Mouse (Mus musculus) neural tube, embryonic 15.5 days (tissue): ENCODE results near the gene Gcnt1. TPM values are rescaled to one million over a fixed set of nuclear protein-coding genes. Genes with fewer than 3 reads are reported as not detected.
A peak's percentile ranks its signal among the peaks of the same experiment; 100 is the strongest.

Experiments
- ATAC-seq: fragments of 200-750 bp; cut with Nextera tagmentation; 2 replicates; pipeline ENCODE4 v1.8.0; 2017; ENCODE audit warnings: mild to moderate bottlenecking, moderate TSS enrichment, moderate library complexity; ENCODE audit not compliant: low FRiP score
- H3K27ac ChIP-seq: fragments of 300-500 bp; sonication (generic); replicated peaks from 2 replicates; pipeline ENCODE4 v1.5.1; 2015; ENCODE audit warnings: mild to moderate bottlenecking, inconsistent platforms
- H3K27me3 ChIP-seq: fragments of 300-500 bp; sonication (generic); replicated peaks from 2 replicates; pipeline ENCODE4 v1.6.1; 2015; ENCODE audit warnings: inconsistent platforms
- H3K36me3 ChIP-seq: fragments of 300-500 bp; sonication (generic); 2 replicates; pipeline ENCODE4 v1.6.1; 2015; ENCODE audit warnings: inconsistent platforms
- H3K4me1 ChIP-seq: fragments of 300-500 bp; sonication (generic); 2 replicates; pipeline ENCODE4 v1.6.1; 2015; ENCODE audit warnings: inconsistent platforms
- H3K4me2 ChIP-seq: fragments of 300-500 bp; sonication (generic); 2 replicates; pipeline ENCODE4 v1.6.1; 2015; ENCODE audit warnings: inconsistent platforms, mild to moderate bottlenecking, moderate library complexity
- H3K4me3 ChIP-seq: fragments of 300-500 bp; sonication (generic); replicated peaks from 2 replicates; pipeline ENCODE4 v1.5.1; 2015; ENCODE audit warnings: mild to moderate bottlenecking, inconsistent platforms
- H3K9ac ChIP-seq: fragments of 300-500 bp; sonication (generic); replicated peaks from 2 replicates; pipeline ENCODE4 v1.6.1; 2015; ENCODE audit warnings: mild to moderate bottlenecking, inconsistent platforms
- H3K9me3 ChIP-seq: fragments of 300-500 bp; sonication (generic); replicated peaks from 2 replicates; pipeline ENCODE4 v1.6.1; 2016; ENCODE audit warnings: inconsistent platforms
- WGBS: fragments of 180-500 bp; shearing (Covaris S2); methylation state at CpG from one replicate; pipeline ENCODE4 v1.1.7; 2015; ENCODE audit warnings: mixed read lengths; 5-methylcytosine and 5-hydroxymethylcytosine counted together
- polyA plus RNA-seq: library from polyadenylated mRNA; unstranded; fragments of >200 nt; fragmentation: Nextera tagmentation; extraction: Ambion mirVana; gene quantifications from 2 replicates; pipeline ENCODE4 v1.2.1, GENCODE M21; 2015

The Gcnt1 gene
- polyA plus RNA-seq, 1 experiment from 2014 or later: 0.74 TPM

DNA sequence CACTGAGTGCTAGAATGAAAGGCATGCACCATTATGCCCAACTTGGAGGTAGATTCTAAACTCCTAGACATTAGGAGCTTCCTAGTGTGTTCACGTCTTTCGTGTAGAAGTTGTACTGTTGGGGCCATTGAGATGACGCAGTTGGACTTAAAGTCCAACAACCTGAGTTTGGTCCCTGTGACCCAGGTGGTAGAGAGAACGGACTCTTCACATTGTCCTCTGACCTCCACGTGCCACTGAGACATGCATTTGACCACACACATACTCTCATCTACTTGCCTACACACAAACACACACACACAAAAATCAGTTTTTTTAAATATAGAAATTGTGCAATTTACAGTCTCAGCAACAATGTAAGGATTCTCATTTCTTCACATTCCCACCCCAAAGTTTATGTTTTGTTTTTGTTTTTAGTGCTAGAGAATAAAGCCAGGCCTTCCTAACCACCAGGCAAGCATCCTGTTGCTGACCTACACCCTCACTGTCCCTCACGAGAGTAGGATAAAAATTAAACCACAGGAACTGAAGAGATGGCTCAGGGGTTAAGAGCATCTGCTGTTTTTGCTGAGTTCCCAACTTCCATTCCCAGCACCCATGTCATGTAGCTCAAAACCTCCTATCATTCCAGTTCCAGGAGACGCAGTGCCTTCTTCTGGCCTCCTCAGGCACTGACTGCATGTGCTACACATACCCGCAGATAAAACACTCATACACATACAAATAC is 6.1 kb downstream of the Gcnt1 start:
- Histone ChIP-seq H3K4me3 (no peak overlapping the region), H3K27me3 (no peaks in the 10 kb centered on the region), H3K36me3 (no peaks in the 10 kb centered on the region), H3K27ac (no peak overlapping the region), H3K4me1 (no peaks in the 10 kb centered on the region), H3K4me2 (no peak overlapping the region), H3K9ac (no peak overlapping the region), H3K9me3 (no peaks in the 10 kb centered on the region)
- no peak for ATAC-seq
- 95% methylated on average over 8 of the region's 8 CpGs for WGBS

DNA sequence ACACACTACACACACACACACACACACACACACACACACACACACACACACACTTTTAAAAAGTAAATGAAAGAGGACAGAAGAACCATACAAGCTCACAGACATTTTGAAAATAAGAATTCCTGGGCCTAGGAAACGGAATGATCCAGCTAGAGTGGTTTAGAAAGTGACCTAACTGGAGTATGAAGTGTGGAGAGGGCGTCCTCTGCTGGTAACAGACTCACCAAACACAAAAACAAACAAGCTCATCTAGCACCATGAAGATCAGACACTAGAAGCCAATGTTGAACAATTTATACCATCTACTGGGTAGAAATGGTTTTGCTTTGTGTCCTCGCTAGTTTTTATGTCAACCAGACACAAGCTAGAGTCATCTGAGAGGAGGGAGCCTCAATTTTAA is 7.9 kb downstream of the Gcnt1 start:
- WGBS: 50% methylated on average over 3 of the region's 3 CpGs
- H3K9ac ChIP-seq: no peak overlapping the region
- no peaks in the 10 kb centered on the region for H3K4me1 ChIP-seq
- H3K9me3 ChIP-seq: no peaks in the 10 kb centered on the region
- no peaks in the 10 kb centered on the region for H3K36me3 ChIP-seq
- ATAC-seq: no peak
- no peak overlapping the region for H3K4me3 ChIP-seq
- H3K27ac ChIP-seq: no peak overlapping the region
- no peak overlapping the region for H3K4me2 ChIP-seq
- 0 out of 2 replicates have a peak, but pooled peaks cover 3% of the 10 kb centered on the region for H3K27me3 ChIP-seq

DNA sequence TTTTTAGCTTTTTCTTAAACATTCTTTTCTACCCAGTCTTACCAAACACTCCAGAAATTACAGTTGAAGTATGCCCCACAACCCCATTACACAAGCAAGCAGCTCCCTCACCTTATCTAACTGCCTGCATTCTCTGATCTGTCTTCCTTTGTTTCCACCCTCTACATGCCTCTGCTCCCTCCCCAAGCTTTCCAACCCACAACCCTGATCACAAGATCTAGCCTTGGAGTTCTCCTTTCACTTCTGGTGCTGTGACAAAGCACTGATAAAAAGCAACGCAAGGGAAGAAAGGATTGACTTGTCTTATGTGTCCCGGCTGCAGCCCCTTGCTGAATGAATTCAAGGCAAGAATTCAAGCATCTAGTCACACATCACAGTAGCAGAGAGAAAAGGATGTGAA is 11.5 kb downstream of the Gcnt1 start:
- no peaks in the 10 kb centered on the region for H3K36me3 ChIP-seq
- no peak overlapping the region for H3K9ac ChIP-seq
- no peak for ATAC-seq
- no peaks in the 10 kb centered on the region for H3K9me3 ChIP-seq
- no peak overlapping the region for H3K4me3 ChIP-seq
- H3K27ac ChIP-seq: no peak overlapping the region
- H3K4me2 ChIP-seq: no peak overlapping the region
- peaks cover 15% of the 10 kb centered on the region for H3K27me3 ChIP-seq
- WGBS: 86% methylated on average over 2 of the region's 2 CpGs
- peaks cover 5% of the 10 kb centered on the region for H3K4me1 ChIP-seq

DNA sequence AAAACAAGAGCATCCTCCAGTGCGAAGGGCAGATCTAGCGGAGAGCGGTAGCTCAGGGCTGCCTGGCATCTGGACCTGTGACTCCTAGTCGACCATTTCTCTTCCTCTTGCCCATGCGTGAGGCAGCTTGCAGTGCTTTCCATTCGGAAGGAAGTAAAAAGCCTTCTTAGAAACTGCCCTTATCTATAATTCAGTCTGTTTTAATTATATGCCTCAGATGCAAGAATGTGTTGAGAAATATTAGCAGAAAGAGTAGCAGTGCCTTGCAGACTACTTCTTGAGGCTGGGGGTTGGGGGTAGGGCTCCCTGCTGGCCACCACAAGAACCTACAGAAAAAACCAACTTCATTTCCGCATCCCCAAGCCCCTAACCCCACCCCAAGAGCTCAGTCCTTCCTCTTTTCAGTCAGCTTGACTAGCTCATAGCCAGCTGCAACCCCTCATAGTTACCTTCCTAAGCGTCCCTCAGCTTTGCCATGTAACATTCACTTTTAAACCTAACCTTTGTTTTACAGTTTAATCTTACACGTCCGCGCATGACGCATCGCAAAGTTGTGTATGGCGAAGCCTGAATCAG is 13.2 kb downstream of the Gcnt1 start:
- Histone ChIP-seq H3K27me3 (peaks cover 28% of the 10 kb centered on the region), H3K9ac (no peak overlapping the region), H3K4me3 (no peak overlapping the region), H3K4me1 (peaks cover 9% of the 10 kb centered on the region), H3K4me2 (no peak overlapping the region), H3K36me3 (no peaks in the 10 kb centered on the region), H3K27ac (no peak overlapping the region), H3K9me3 (no peaks in the 10 kb centered on the region)
- ATAC-seq: no peak
- 86% methylated on average over 14 of the region's 14 CpGs for WGBS

DNA sequence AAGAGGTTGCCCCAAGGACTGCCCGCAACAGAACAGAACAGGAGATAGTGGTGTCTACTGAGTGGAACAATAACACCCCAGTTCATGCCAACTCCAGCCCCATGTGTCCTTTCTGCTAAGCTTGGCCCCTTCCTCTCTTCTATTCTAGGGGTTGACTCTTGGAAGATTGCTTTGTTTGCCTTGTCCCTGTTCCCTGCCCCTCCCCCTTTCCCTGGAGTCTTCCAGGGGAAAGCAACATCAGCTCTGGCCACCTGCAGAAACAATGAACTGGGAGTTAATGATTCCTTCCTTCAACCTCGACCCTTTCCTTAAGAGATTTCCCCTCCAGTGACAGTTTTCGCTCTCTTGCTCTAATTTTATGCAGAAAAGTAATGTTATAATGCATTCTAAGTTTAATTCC is 15.3 kb downstream of the Gcnt1 start:
- no peaks in the 10 kb centered on the region for H3K36me3 ChIP-seq
- no peak overlapping the region for H3K9ac ChIP-seq
- H3K4me1 ChIP-seq: peaks cover 9% of the 10 kb centered on the region
- peaks cover 30% of the 10 kb centered on the region for H3K27me3 ChIP-seq
- ATAC-seq: no peak
- H3K27ac ChIP-seq: no peak overlapping the region
- no peaks in the 10 kb centered on the region for H3K9me3 ChIP-seq
- no peak overlapping the region for H3K4me3 ChIP-seq
- H3K4me2 ChIP-seq: no peak overlapping the region
- WGBS: 48% methylated on average over 3 of the region's 3 CpGs

DNA sequence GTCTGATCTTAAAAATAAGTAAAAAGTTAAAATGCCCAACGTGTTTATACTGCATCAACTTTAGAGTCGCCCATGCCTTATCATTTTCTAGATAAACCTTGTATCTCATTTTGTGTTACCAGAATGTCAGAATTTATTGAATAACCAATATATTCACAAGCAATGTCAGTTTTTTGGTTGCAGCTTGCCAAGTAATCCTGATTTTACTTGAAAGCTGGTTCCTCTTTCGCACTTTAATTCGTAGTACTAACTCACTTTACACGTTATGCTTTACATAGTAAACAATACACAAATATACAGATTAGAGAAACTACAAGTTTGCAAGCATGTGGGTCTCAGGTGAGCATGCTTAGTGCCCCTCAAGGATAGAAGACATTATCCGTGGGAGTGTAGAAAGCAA is 15.7 kb downstream of the Gcnt1 start:
- no peaks in the 10 kb centered on the region for H3K9me3 ChIP-seq
- H3K36me3 ChIP-seq: no peaks in the 10 kb centered on the region
- no peak overlapping the region for H3K9ac ChIP-seq
- no peak overlapping the region for H3K27ac ChIP-seq
- no peak overlapping the region for H3K4me3 ChIP-seq
- H3K4me1 ChIP-seq: peaks cover 9% of the 10 kb centered on the region
- ATAC-seq: no peak
- H3K27me3 ChIP-seq: peaks cover 30% of the 10 kb centered on the region
- peak overlapping the region; percentile 76; the same call in 1 of the 2 replicates for H3K4me2 ChIP-seq
- 76% methylated on average over 6 of the region's 6 CpGs for WGBS

GRCm38 (mm10) chr19:17355950-17356867 is 16.4 kb downstream of the Gcnt1 start:
- Histone ChIP-seq H3K27ac (no peak overlapping the region), H3K4me1 (peaks cover 9% of the 10 kb centered on the region), H3K4me2 (peak overlapping the region; percentile 76), H3K9me3 (no peaks in the 10 kb centered on the region), H3K27me3 (peaks cover 30% of the 10 kb centered on the region), H3K9ac (no peak overlapping the region; the same call in 1 of the 2 replicates), H3K4me3 (peak overlapping the region; percentile 39), H3K36me3 (no peaks in the 10 kb centered on the region)
- WGBS: 1% methylated on average over 50 of the region's 50 CpGs
- no peak for ATAC-seq

GRCm38 (mm10) chr19:17355361-17355760 is 17.3 kb downstream of the Gcnt1 start:
- 35% methylated on average over 4 of the region's 4 CpGs for WGBS

GRCm38 (mm10) chr19:17354797-17355196 is 17.8 kb downstream of the Gcnt1 start:
- Histone ChIP-seq H3K36me3 (no peaks in the 10 kb centered on the region), H3K4me1 (peaks cover 9% of the 10 kb centered on the region), H3K9me3 (no peaks in the 10 kb centered on the region), H3K4me2 (no peak overlapping the region), H3K27ac (no peak overlapping the region), H3K9ac (no peak overlapping the region), H3K27me3 (peaks cover 27% of the 10 kb centered on the region), H3K4me3 (no peak overlapping the region)
- ATAC-seq: no peak
- 79% methylated on average over 4 of the region's 4 CpGs for WGBS

More at GRCm38 (mm10) chr19:17355361-17355760, 17.3 kb downstream of the Gcnt1 start:
- Histone ChIP-seq H3K4me3 (no peak overlapping the region; the same call in 1 of the 2 replicates), H3K27me3 (peaks cover 27% of the 10 kb centered on the region), H3K9me3 (no peaks in the 10 kb centered on the region), H3K4me1 (peaks cover 9% of the 10 kb centered on the region), H3K27ac (no peak overlapping the region), H3K4me2 (peak overlapping the region; percentile 76; the same call in 1 of the 2 replicates), H3K36me3 (no peaks in the 10 kb centered on the region), H3K9ac (no peak overlapping the region)
- no peak for ATAC-seq

- WGBS: 81% methylated on average over 4 of the region's 4 CpGs
- no peak overlapping the region for H3K9ac ChIP-seq
- no peak for ATAC-seq
- H3K4me1 ChIP-seq: peaks cover 9% of the 10 kb centered on the region
- H3K4me2 ChIP-seq: no peak overlapping the region
- no peak overlapping the region for H3K27ac ChIP-seq
- H3K27me3 ChIP-seq: peaks cover 27% of the 10 kb centered on the region
- H3K4me3 ChIP-seq: no peak overlapping the region
- no peaks in the 10 kb centered on the region for H3K36me3 ChIP-seq
- H3K9me3 ChIP-seq: no peaks in the 10 kb centered on the region
Measured at GRCm38 (mm10) chr19:17354362-17354761, 18.3 kb downstream of the Gcnt1 start.

DNA sequence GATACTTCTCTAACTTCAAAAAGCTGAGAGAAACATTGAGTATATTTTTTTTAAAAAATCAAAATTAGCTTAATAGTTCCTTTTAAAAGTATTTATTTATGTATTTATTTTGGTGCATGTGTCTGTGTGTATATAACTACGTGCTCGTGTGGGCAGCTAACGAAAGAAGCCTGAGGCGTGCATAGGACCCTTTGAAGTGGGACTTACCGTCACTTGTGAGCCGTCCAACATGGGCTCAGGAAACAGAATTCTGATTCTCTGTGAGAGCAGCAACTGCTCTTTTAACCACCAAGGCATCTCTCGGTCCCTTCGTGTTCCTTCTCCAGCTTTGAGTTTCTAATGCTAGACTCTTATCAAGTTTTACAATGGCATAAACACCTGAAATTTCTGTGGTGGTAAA is 18.9 kb downstream of the Gcnt1 start:
- H3K27me3 ChIP-seq: peaks cover 27% of the 10 kb centered on the region
- H3K4me3 ChIP-seq: no peak overlapping the region
- peaks cover 9% of the 10 kb centered on the region for H3K4me1 ChIP-seq
- ATAC-seq: no peak
- H3K4me2 ChIP-seq: no peak overlapping the region
- H3K36me3 ChIP-seq: no peaks in the 10 kb centered on the region
- 82% methylated on average over 8 of the region's 8 CpGs for WGBS
- H3K27ac ChIP-seq: no peak overlapping the region
- no peaks in the 10 kb centered on the region for H3K9me3 ChIP-seq
- no peak overlapping the region for H3K9ac ChIP-seq
